Mouse (Mus musculus): ENCODE measurements around the gene Cstb.

Cstb gene

DNA sequence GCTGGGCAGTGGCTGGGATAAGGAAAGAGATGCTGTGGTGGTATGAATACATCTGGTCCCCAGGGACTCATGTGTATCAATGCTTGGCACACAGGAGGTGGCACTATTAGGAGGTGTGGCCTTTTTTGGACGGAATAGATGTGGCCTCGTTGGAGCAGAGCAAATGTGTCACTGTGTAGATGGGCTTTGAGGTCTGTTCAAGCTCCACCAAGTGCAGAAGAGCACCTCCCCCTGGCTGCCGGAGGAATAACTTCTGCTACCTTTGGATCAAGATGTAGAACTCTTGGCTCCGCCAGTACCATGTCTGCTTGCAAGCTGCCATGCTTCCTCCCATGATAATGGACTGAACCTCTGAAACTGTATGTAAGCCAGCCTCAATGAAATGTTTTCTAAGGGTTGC, 36.3 kb downstream of the Cstb start:
- DNase-seq (ENCODE audit: low spot score): no peak

DNA sequence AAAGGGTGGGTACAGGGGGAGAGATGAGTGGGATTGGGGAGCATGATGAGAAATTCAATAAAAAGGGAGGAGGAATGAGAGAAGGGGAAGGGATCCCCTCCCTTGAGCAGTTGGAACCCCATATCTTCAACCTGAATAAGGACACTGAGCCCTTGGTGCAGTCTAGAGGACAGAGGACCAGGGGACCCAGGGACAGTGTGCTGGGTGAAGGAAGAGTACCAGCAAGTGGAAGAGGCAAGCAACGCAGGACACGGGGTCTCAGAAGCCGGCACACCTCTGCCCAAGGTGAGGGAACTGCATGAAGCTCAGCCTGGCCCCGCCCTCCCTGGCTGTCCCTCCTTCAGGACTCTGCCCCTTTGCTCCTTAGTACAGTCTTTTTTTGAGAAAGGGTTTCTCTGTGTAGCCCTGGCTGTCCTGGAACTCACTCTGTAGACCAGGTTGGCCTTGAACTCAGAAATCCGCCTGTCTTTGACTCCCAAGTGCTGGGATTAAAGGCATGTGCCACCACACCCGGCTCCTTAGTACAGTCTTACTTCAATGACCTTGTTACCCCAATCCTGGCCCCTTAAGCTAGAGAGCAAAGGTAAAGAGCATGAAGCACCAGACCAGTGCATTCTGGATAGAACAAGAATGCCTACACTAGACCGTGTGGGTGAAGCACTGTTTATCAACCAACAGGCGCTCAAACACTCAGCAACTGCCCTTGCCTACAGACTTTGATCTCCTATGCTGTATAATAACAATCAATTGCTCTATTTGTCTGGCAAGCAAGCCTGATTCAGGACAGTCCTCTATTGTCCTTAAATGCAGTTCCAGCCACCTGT, 37.7 kb downstream of the Cstb start:
- DNase-seq (ENCODE audit: low spot score): no peak

DNA sequence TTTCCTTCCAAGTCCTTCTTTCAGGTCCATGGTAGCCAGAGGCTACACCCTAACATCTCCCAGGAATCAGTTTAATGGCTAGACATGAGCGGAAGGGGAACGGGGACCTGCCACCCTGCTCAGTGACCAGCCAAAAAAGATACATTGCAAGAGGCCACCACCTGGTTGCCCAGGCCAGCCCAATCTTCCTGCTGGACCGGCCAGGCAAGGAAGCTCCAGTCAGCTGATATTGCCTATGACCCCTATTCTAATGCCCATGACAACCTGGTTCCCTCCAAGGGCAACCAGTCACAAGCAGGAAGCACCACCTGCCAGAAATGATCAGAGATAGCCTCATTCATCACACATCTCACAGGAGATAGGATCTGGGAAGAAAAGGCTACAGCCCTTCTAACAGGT, 38.3 kb downstream of the Cstb start:
- no peak for DNase-seq (ENCODE audit: low spot score)

DNA sequence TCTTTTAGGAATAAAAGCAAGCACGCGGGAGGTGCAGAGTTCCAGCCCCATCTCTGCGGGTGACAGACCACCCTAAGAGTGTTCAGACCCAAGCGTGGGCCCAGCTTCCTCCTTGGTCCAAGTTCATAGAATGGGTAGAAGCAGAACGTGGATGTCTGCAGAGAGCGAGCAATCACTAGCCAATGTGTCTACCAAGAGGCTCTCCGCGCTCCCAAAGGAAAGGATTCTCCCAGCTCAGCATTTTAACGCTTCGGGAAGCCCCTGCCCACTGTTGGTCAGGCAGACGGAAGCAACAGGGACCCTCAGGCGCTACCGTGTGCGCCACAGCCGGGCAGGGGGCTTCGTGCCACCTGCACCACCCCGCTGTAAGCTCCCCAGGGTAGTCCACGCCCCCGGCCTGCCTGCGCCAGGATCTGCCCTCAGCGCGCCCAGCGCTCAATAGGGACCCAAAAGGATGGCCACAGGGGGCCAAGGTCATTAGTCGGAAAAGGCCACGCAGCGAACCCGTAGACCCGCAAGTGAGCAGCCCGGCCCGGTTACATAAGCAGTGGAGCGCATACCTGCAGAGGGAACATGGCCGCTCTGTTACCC, 38.8 kb downstream of the Cstb start:
- DNase-seq (ENCODE audit: low spot score): no peak

DNA sequence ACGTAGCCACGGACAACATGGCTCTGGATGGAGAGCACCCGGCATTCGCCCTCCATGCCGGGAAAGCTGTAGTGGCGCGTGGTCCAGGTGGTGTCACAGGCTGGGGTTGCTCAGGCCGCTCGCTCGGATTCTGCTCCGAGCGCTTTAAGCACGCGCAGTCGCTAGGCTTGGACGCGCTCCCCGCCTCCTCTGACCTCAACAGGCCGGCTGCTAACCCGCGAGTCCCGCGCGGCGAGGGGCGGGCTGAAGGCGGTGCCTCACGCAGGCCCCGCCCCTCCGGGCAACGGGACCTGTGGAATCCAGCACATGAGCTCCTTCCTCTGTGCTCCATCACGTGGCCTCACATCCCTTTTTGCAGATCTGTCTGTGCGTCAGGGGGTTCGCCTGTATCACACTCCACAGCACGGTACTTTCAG, 39.3 kb downstream of the Cstb start, which contains the start of gene Pdxk:
Gene Pdxk (minus strand): TSS at position 184 of the 416 bp plus-strand sequence.
- peak; percentile 94 for DNase-seq (ENCODE audit: low spot score)

DNA sequence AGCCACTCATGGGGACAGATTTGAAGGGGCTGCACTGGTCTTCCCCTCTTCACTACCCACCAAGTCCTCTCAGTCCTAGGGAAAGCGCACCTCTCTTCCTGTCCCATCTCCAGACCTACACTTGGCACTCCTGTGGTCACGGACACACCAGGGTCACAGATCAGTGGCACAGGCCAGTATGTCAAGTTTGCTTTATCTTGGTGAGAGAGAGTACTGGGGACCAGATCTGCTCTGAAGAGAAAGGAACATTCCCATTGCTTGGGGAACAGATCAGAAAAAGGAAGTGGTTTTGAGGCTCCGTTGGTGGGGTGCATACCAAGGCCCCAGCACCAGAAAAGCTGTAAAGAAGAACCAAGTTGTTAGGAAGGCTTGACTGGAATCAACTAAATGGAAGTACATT, 40.0 kb downstream of the Cstb start:
- DNase-seq (ENCODE audit: low spot score): no peak

DNA sequence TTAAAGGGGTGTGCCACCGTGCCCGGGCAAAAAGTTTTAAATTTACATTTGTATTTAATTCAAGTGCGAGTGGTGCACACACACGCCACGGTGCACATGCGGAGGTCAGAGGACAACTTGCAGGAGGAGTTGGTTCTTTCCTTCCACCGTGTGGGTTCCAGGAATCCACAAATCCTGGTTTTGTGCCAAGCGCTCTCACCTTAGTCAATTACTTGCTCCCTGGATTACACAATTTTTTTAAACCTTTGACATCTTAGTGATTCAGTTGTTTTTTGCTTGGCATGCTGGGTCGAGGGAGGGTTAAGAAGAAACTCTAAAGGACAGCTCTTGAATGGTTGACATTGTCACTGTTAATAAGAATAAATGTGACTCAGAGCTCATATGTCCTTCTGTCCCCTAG, 41.2 kb downstream of the Cstb start:
- DNase-seq (ENCODE audit: low spot score): no peak

DNA sequence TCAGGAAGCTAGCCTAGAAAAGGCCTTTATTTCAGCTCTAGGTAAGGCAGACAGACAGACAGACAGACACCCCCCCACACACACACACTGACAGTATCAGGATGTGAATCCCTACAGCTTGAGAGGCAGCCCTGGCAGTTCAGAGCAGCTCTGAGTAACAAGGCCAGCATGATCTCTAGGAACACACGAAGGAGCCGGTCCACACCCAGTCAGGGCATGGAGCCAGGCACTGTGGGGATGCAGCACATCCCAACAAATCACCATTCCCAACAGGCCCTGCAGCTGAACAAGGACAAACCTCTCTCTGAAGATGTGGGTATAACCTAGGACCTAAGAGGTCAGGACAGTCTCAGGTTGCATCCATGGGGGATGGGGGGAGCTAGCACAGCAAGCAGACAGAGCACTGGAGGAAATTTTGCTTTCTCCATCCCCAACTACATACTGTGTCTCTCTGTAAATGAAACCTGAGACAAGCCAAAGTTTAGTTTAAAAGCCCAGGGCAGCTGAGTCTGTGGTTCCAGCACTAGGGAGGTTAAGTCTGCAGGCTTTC, 42.4 kb downstream of the Cstb start:
- peak; percentile 54 for DNase-seq (ENCODE audit: low spot score)

DNA sequence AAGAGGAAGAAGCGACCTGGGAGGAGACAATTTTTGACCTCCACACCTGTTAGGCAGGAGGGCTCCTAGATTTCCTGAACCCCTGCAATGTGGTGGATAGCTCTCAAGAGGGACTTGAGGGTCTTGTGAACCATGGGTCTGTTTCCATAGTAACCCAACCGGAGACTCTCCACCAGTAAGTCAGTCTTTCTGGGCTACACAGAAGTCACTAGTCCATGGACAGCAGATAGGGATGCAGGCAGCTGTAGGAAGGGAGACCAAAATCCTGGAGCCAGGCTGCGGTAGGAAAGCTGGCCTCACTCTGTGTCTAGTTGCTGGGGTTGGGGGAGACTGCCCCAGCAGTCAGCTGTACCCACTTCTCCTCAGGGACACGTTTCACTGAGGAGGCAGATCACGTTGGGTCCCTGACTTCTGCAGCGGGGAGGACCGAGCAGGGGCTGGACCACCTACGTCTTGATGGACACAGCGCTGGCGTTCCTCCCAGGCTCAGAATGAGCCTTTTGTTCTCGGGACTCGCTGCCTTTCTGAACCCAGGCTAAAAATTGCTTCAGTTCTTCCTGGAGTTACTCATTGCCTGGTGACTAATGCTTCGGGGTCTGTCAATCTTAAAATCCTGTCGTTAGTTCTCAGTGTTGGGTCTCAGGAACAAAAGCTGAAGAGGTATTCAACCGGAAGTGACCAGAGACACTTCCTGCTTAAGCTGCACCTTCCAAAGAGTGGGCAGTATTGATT, 45.3 kb downstream of the Cstb start:
- DNase-seq (ENCODE audit: low spot score): no peak

DNA sequence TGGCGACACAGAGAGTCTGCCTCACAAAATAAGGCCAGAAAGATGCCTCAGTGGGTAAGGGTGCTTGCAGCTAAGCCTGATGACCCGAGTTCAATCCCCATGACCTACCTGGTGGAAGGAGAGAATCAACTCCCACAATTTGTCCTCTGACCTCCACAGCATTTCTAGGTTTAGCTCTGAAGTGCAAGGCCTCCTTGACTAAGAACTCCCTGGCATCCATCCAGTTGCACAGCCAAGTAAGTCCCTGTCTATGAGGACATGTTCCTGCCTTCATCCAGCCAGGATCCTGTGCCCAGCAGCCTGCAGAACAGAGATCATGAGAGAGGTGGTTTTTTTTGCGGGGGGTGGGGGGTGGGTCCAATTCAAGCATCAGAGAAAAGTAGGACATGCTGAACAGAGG, 46.6 kb downstream of the Cstb start:
- DNase-seq (ENCODE audit: low spot score): no peak

DNA sequence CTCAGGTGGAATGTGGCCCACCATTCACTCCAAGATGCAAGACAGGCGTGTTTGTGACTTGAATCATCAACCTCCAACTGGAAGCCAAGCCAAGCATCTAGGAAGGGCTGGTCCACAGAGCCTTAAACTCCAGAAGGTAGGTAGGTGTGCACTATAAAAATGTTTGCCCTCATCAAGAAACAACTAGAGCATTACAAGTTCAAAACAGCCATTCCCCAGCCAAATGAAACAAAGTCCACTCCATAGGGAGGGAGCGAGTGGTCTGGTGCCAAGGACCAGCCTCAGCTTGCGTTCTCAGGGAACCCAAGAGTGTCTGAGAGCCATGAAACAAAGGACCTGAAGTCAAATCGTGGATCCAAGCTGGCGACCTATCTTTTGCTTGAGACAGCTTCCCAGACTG, 48.0 kb downstream of the Cstb start:
- no peak for DNase-seq (ENCODE audit: low spot score)

DNA sequence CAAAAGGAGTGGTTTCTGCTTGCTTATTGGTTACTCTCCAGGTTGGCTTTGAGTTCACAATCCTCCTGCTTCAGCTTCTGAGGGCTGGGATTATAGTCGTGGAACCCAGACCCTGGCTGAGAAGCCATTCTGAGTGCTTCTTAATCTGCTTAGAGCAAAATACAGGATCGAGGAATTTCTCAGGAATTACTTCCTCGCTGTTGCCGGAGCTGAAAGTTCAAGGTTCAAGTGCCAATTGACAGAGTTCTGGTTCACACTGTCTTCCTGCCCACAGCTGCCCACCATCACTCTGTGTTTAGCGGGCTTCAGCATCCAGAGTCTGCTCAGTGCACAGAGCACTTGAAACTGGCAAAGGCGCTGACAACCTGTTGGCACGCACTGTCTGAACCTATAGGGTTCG, 49.3 kb downstream of the Cstb start:
- DNase-seq (ENCODE audit: low spot score): no peak

DNA sequence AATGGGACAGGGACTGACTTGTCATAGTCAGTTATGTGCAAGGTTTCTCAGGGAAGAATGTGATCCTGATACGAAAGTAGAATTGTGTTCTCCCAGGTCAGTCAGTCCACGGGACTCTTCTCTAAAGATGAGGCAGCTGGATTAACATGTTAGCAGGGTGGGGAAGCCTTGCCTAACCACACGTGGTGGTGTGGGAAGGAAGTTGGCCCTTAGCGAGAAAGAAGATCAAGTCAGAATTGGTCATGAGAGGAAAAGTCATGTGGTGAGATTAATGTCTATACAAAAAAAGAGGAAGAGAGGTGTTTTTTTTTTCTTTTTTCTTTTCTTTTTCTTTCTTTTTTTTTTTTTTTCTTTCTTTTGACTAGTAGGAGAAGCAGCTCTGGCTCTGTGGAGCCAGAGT, 51.4 kb downstream of the Cstb start:
- no peak for DNase-seq (ENCODE audit: low spot score)
